Comparison of ENCODE assay signal across 14 mouse cellular contexts in the genomic region with DNA sequence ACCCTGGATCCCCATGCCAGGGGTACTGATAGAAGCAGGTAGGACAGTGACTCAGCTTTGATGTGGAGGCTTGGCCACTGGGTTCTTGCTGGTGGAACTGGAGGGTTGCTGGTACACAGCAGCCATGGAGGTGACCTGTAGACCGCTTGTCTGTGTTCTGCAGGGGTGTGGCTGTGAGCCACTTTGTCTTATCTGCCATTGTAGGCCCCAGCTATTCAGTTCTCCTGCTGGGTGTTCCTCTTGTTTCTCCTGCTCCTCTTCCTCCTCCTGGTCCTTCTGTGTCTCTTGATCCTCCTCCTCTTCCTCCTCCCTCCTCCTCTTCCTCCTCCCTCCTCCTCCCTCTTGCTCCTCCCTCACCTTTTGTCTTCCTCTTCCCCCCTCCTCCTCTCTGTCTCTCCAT.
DNase-seq lines count a peak whose midpoint lies in the region; ATAC-seq lines count a peak whose summit lies in the region.
"Had no signal": no experiment of that assay in that cellular context is flagged by ENCODE, and none has a peak within 500 bp of the region (broad histone marks: within the 10 kb centered on the region; RNA-seq: fewer than 3 reads in every experiment).

No protein-coding gene starts in this region.

- DNase-seq in heart, embryonic 10.5 days (ENCODE audit: low spot score), result no peak
- DNase-seq in heart, postnatal 10 days, result no peak
- no peak for DNase-seq in liver
- DNase-seq in spleen, adult 18-20 months, result no peak
- DNase-seq in cerebellum, adult 9-11 months, result no peak
- DNase-seq: B cell, adult 2 months; cerebellum, adult 11 months; embryo, embryonic 11 days had no signal

- H3K27ac ChIP-seq in heart, embryonic 10.5 days, result peak overlapping the region; percentile 86
- peak overlapping the region; percentile 15; the same call in 1 of the 2 replicates for H3K27ac ChIP-seq in liver, embryonic 12.5 days
- H3K27ac ChIP-seq: lung, embryonic 15.5 days; midbrain, embryonic 12.5 days had no signal

- H3K27me3 ChIP-seq in heart, embryonic 10.5 days (ENCODE audit: insufficient read depth, poor library complexity, severe bottlenecking), result peaks cover 5% of the 10 kb centered on the region; the same call in 1 of the 2 replicates
- H3K27me3 ChIP-seq in liver, embryonic 12.5 days (replicated peaks), result no peaks in the 10 kb centered on the region
- H3K27me3 ChIP-seq: lung, embryonic 15.5 days had no signal

- peak overlapping the region; percentile 53 for H3K4me2 ChIP-seq in liver, embryonic 12.5 days
- H3K4me2 ChIP-seq: kidney, embryonic 15.5 days; lung, embryonic 15.5 days; midbrain, embryonic 12.5 days had no signal

- peak; percentile 56 for ATAC-seq in liver, embryonic 12.5 days
- ATAC-seq in erythroid progenitor cell, adult 5-6 weeks (replicated peaks; ENCODE audit: low FRiP score, poor library complexity, severe bottlenecking), result 0 out of 2 replicates have a peak, but pooled peaks have one; percentile 13
- ATAC-seq in megakaryocyte progenitor cell, adult 5-6 weeks (replicated peaks; ENCODE audit: poor library complexity), result peak; percentile 64

- peaks cover 4% of the 10 kb centered on the region; the same call in 1 of the 2 replicates for H3K36me3 ChIP-seq in heart, embryonic 10.5 days
- H3K36me3 ChIP-seq in liver, embryonic 12.5 days, result peaks cover 37% of the 10 kb centered on the region
- H3K36me3 ChIP-seq: kidney, embryonic 15.5 days; lung, embryonic 15.5 days; midbrain, embryonic 12.5 days had no signal

- 43% methylated on average over 1 of the region's 1 CpGs for WGBS in heart, embryonic 10.5 days
- 29% methylated on average over 1 of the region's 1 CpGs for WGBS in liver, embryonic 12.5 days (ENCODE audit: insufficient replicate concordance)

- intact Hi-C loops in heart, postnatal 10 days (cut with DNase I), result no loop called here

- peak overlapping the region; percentile 47; the same call in 1 of the 2 replicates for H3K9ac ChIP-seq in liver, embryonic 12.5 days
- H3K9ac ChIP-seq: kidney, embryonic 15.5 days; lung, embryonic 15.5 days had no signal

- H3K9me3 ChIP-seq in heart, embryonic 10.5 days, result no peaks in the 10 kb centered on the region
- H3K9me3 ChIP-seq in liver, embryonic 12.5 days (replicated peaks), result no peaks in the 10 kb centered on the region
- H3K9me3 ChIP-seq: kidney, embryonic 15.5 days; lung, embryonic 15.5 days; midbrain, embryonic 12.5 days had no signal

- no peak overlapping the region for H3K4me3 ChIP-seq in heart, embryonic 10.5 days
- H3K4me3 ChIP-seq in liver, embryonic 12.5 days, result no peak overlapping the region
- H3K4me3 ChIP-seq: kidney, embryonic 15.5 days; lung, embryonic 15.5 days; midbrain, embryonic 12.5 days had no signal

- H3K4me1 ChIP-seq in heart, embryonic 10.5 days, result peaks cover 92% of the 10 kb centered on the region
- H3K4me1 ChIP-seq in liver, embryonic 12.5 days, result peaks cover 98% of the 10 kb centered on the region

Comparison
In these comparisons a context has a peak if more than half of its experiments do, and no peak if none do; other contexts are left out.
1. ATAC-seq: peak in every context shown above with its lines; median percentile 64 in megakaryocyte progenitor cell, adult 5-6 weeks; 56 in liver, embryonic 12.5 days; 13 in erythroid progenitor cell, adult 5-6 weeks.